Mouse (Mus musculus): ENCODE results near the gene Rhoh. TPM values are rescaled to one million over a fixed set of nuclear protein-coding genes. Genes with fewer than 3 reads are reported as not detected.

The Rhoh gene
- polyA plus RNA-seq, 1 experiment from 2014 or later: 1.2 TPM

DNA sequence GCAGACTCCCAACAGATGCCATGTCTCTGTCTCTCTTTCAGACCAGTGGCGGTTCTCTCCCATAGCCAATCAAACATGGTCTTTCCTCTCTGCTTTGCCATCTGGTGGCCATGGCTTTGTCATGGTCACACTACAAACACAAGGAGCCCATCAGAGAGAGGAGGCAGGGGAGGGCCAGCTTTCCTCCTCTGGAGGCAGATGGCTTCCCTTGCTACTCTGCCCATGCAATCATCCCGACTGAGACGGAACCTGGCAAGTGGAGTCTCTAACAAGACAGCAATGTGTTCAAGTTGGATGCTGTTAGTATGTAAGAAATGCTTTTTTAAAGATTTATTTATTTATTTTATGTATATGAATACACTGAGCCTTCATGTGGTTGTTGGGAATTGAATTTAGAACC, 58.9 kb downstream of the Rhoh start:
- H3K9ac ChIP-seq: no peak overlapping the region
- H3K27ac ChIP-seq: no peak overlapping the region
- H3K4me3 ChIP-seq (replicated peaks): no peak overlapping the region
- no peaks in the 10 kb centered on the region for H3K36me3 ChIP-seq
- H3K9me3 ChIP-seq: no peaks in the 10 kb centered on the region
- no peaks in the 10 kb centered on the region for H3K4me1 ChIP-seq (replicated peaks)
- 92% methylated on average over 3 of the region's 3 CpGs for WGBS
- ATAC-seq: no peak
- H3K4me2 ChIP-seq (replicated peaks): no peak overlapping the region
- H3K27me3 ChIP-seq (replicated peaks): no peaks in the 10 kb centered on the region

DNA sequence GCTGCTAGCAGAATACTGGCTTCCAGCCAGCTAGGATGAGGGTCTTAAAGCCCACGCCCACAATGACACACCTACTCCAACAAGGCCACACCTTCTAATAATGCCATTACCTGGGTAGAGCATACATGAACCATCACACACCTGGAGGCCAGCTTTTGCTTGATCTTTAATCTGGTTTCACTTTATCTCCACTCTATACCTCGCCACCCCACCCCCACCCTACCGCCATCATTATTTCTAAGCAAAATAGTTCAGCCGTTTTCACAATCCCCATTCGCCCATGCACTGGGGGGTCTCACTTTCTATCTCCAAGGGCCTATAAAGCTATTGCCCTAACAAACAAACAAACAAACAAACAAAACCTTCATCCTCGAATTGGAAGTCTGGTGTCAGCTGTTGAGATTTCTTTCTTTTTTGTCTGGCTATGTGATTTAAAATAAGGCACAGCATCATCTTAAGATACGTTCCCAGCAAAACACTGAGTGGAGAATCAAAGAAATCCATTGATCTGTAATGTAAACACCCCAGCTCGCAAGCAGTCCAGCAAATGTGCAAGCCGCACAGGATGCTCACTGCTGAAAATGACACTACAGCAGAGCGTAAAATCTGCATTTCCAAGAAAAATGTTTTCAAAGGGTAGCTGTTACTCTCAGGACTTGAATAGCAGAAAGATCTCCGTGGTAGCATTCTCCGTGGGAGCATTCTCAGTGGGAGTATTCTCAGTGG, 59.9 kb downstream of the Rhoh start:
- no peak overlapping the region for H3K4me2 ChIP-seq (replicated peaks)
- no peak overlapping the region for H3K4me3 ChIP-seq (replicated peaks)
- no peaks in the 10 kb centered on the region for H3K27me3 ChIP-seq (replicated peaks)
- H3K9me3 ChIP-seq: no peaks in the 10 kb centered on the region
- no peak overlapping the region for H3K9ac ChIP-seq
- H3K4me1 ChIP-seq (replicated peaks): no peaks in the 10 kb centered on the region
- no peak for ATAC-seq
- no peaks in the 10 kb centered on the region for H3K36me3 ChIP-seq
- WGBS: 81% methylated on average over 12 of the region's 12 CpGs
- H3K27ac ChIP-seq: no peak overlapping the region

GRCm38 (mm10) chr5:65921477-65922138, 60.6 kb downstream of the Rhoh start:
- WGBS: 76% methylated on average over 9 of the region's 9 CpGs
- H3K4me3 ChIP-seq (replicated peaks): no peak overlapping the region
- H3K4me1 ChIP-seq (replicated peaks): no peaks in the 10 kb centered on the region
- H3K36me3 ChIP-seq: no peaks in the 10 kb centered on the region
- H3K27ac ChIP-seq: no peak overlapping the region
- H3K4me2 ChIP-seq (replicated peaks): no peak overlapping the region
- no peak overlapping the region for H3K9ac ChIP-seq
- H3K9me3 ChIP-seq: no peaks in the 10 kb centered on the region
- no peaks in the 10 kb centered on the region for H3K27me3 ChIP-seq (replicated peaks)
- no peak for ATAC-seq

GRCm38 (mm10) chr5:65926666-65927065, 65.7 kb downstream of the Rhoh start:
- H3K9me3 ChIP-seq: no peaks in the 10 kb centered on the region
- no peaks in the 10 kb centered on the region for H3K4me1 ChIP-seq (replicated peaks)
- no peak overlapping the region for H3K4me3 ChIP-seq (replicated peaks)
- no peak for ATAC-seq
- no peak overlapping the region for H3K9ac ChIP-seq
- WGBS: 85% methylated on average over 6 of the region's 6 CpGs
- no peaks in the 10 kb centered on the region for H3K36me3 ChIP-seq
- H3K27ac ChIP-seq: no peak overlapping the region
- H3K27me3 ChIP-seq (replicated peaks): no peaks in the 10 kb centered on the region
- no peak overlapping the region for H3K4me2 ChIP-seq (replicated peaks)

DNA sequence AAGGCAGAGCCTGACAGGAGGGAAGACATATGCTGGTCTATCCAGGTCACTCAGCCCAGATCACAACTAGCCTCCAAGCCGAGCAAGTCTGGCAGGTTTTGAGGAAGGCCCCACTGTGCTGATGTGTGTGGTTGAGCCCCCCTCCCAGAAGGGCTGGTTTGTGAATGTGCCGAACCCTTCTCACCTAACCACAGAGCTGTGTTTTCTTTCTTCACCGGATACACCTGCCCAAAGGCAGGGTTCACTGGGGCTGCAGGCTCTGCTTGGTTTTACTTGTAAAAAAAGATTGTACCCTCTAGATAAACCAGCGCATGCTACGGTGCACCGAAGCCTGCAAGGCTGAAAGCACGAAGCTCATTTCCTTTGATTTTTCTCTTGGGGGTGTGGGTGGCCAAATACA, 68.1 kb downstream of the Rhoh start:
- WGBS: 68% methylated on average over 7 of the region's 7 CpGs
- ATAC-seq: no peak
- no peak overlapping the region for H3K27ac ChIP-seq

GRCm38 (mm10) chr5:65930171-65930570, 69.2 kb downstream of the Rhoh start:
- Histone ChIP-seq H3K9ac (no peak overlapping the region), H3K9me3 (no peaks in the 10 kb centered on the region), H3K36me3 (no peaks in the 10 kb centered on the region), H3K4me3 (replicated peaks) (no peak overlapping the region), H3K4me1 (replicated peaks) (no peaks in the 10 kb centered on the region), H3K27ac (no peak overlapping the region), H3K27me3 (replicated peaks) (no peaks in the 10 kb centered on the region), H3K4me2 (replicated peaks) (no peak overlapping the region)
- 70% methylated on average over 4 of the region's 4 CpGs for WGBS
- ATAC-seq: no peak

More for the DNA sequence above, 68.1 kb downstream of the Rhoh start:
- no peaks in the 10 kb centered on the region for H3K27me3 ChIP-seq (replicated peaks)
- no peak overlapping the region for H3K9ac ChIP-seq
- no peak overlapping the region for H3K4me3 ChIP-seq (replicated peaks)
- H3K4me1 ChIP-seq (replicated peaks): no peaks in the 10 kb centered on the region
- no peaks in the 10 kb centered on the region for H3K36me3 ChIP-seq
- H3K9me3 ChIP-seq: no peaks in the 10 kb centered on the region
- H3K4me2 ChIP-seq (replicated peaks): no peak overlapping the region

DNA sequence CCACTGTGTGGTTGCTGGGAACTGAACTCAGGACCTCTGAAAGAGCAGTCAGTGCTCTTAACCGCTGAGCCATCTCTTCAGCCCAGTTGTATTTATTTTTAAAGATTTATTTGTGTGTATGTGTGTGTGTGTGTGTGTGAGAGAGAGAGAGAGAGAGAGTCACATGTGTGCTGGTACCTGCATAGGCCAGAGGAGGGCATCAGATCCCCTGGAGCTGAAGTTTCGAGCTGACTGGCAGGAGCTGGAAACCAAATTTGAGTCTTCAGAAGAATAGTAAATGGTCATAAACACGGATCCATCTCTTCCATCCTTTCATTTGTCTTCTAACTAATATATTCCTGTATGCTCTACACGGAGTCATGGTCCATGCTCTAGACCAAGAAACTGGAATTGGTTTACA, 72.2 kb downstream of the Rhoh start:
- Histone ChIP-seq H3K4me3 (replicated peaks) (no peak overlapping the region), H3K4me2 (replicated peaks) (no peak overlapping the region), H3K9me3 (no peaks in the 10 kb centered on the region), H3K27ac (no peak overlapping the region), H3K27me3 (replicated peaks) (no peaks in the 10 kb centered on the region), H3K9ac (no peak overlapping the region), H3K36me3 (no peaks in the 10 kb centered on the region), H3K4me1 (replicated peaks) (no peaks in the 10 kb centered on the region)
- ATAC-seq: no peak
- WGBS: 82% methylated on average over 4 of the region's 4 CpGs

DNA sequence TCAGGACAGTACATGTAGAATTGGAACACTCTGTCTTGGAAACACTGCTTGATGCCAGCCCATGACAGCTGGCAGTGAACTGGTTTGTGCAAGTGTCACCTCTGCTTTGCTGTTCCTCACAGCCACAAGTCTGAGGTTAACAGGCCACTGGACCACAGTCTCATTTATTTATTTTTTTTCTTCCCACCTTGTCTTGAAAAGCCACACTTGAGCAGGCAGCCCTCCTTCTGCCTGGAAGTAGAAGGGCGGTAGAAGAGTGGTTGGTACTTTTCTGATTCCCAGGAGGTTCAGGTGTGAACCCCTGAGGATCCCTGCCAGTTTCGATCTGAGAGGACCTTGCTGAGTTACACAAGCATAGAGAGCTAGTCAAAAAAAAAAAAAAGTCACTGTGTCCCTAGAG, 72.8 kb downstream of the Rhoh start:
- Histone ChIP-seq H3K4me3 (replicated peaks) (no peak overlapping the region), H3K4me2 (replicated peaks) (no peak overlapping the region), H3K4me1 (replicated peaks) (no peaks in the 10 kb centered on the region), H3K9me3 (no peaks in the 10 kb centered on the region), H3K36me3 (no peaks in the 10 kb centered on the region), H3K27ac (no peak overlapping the region), H3K9ac (no peak overlapping the region), H3K27me3 (replicated peaks) (no peaks in the 10 kb centered on the region)
- 84% methylated on average over 2 of the region's 2 CpGs for WGBS
- ATAC-seq: no peak

GRCm38 (mm10) chr5:65934783-65935182, 73.8 kb downstream of the Rhoh start, which contains the start of gene Chrna9:
Gene Chrna9 (plus strand): TSS chr5:65934921.
- Histone ChIP-seq H3K4me1 (replicated peaks) (no peaks in the 10 kb centered on the region), H3K4me2 (replicated peaks) (no peak within 1 kb of the TSS), H3K4me3 (replicated peaks) (no peak within 1 kb of the TSS), H3K36me3 (no peaks in the 10 kb centered on the region), H3K27me3 (replicated peaks) (no peaks in the 10 kb centered on the region), H3K9me3 (no peaks in the 10 kb centered on the region), H3K27ac (no peak within 1 kb of the TSS), H3K9ac (no peak within 1 kb of the TSS)
- WGBS: 85% methylated on average over 5 of the region's 5 CpGs
- ATAC-seq: no peak

GRCm38 (mm10) chr5:65937011-65937726, 76.2 kb downstream of the Rhoh start:
- Histone ChIP-seq H3K4me1 (replicated peaks) (no peaks in the 10 kb centered on the region), H3K4me2 (replicated peaks) (no peak overlapping the region), H3K4me3 (replicated peaks) (no peak overlapping the region), H3K27me3 (replicated peaks) (no peaks in the 10 kb centered on the region), H3K9ac (no peak overlapping the region), H3K9me3 (no peaks in the 10 kb centered on the region), H3K36me3 (no peaks in the 10 kb centered on the region), H3K27ac (no peak overlapping the region)
- 67% methylated on average over 11 of the region's 11 CpGs for WGBS
- no peak for ATAC-seq

- H3K9ac ChIP-seq: no peak overlapping the region
- H3K27me3 ChIP-seq (replicated peaks): no peaks in the 10 kb centered on the region
- ATAC-seq: peak; percentile 82
- no peaks in the 10 kb centered on the region for H3K9me3 ChIP-seq
- 49% methylated on average over 9 of the region's 9 CpGs for WGBS
- no peak overlapping the region for H3K4me2 ChIP-seq (replicated peaks)
- H3K27ac ChIP-seq: no peak overlapping the region
- H3K36me3 ChIP-seq: no peaks in the 10 kb centered on the region
- H3K4me3 ChIP-seq (replicated peaks): no peak overlapping the region
- H3K4me1 ChIP-seq (replicated peaks): no peaks in the 10 kb centered on the region
These were observed 77.1 kb downstream of the Rhoh start for GRCm38 (mm10) chr5:65937998-65938715.

GRCm38 (mm10) chr5:65941145-65941544, 80.1 kb downstream of the Rhoh start:
- Histone ChIP-seq H3K27me3 (replicated peaks) (no peaks in the 10 kb centered on the region), H3K4me2 (replicated peaks) (no peak overlapping the region), H3K9me3 (no peaks in the 10 kb centered on the region), H3K4me3 (replicated peaks) (no peak overlapping the region), H3K4me1 (replicated peaks) (no peaks in the 10 kb centered on the region), H3K9ac (no peak overlapping the region), H3K36me3 (no peaks in the 10 kb centered on the region), H3K27ac (no peak overlapping the region)
- 48% methylated on average over 4 of the region's 4 CpGs for WGBS
- ATAC-seq: no peak

Data from intestine, embryonic 15.5 days (tissue).